Mouse (Mus musculus) lung, postnatal 25 days (tissue): ENCODE data around the gene Tmtc2.
A peak's percentile ranks its signal among the peaks of the same experiment; 100 is the strongest.

Source experiments
- DNase-seq: peaks from one replicate; pipeline ENCODE4 v3.0.0; 2022; ENCODE audit warnings: low spot score

The Tmtc2 gene

GRCm38 (mm10) chr10:105165291-105165690 lies 409.0 kb downstream of the Tmtc2 start:
- no peak for DNase-seq

GRCm38 (mm10) chr10:105153789-105154188 lies 420.5 kb downstream of the Tmtc2 start:
- DNase-seq = no peak

- DNase-seq = peak; percentile 28
These were observed 429.9 kb downstream of the Tmtc2 start for GRCm38 (mm10) chr10:105144382-105144781.

GRCm38 (mm10) chr10:105142201-105142600 lies 432.1 kb downstream of the Tmtc2 start:
- no peak for DNase-seq
